Mouse (Mus musculus) lung, postnatal 0 days (tissue): ENCODE measurements at regions not wholly inside any gene's neighbourhood (a gene's known extent, or its start where the extent isn't known, plus 50 kb on each side); places are given as distances from the start of the nearest gene placed in this dataset.

Experiments used
- CTCF ChIP-seq: IDR thresholded peaks from 2 replicates; pipeline ENCODE4 v1.5.1; 2016; ENCODE audit warnings: antibody characterized with exemption, mild to moderate bottlenecking
- EP300 ChIP-seq: IDR thresholded peaks from 2 replicates; pipeline ENCODE4 v1.6.1; 2016; ENCODE audit warnings: antibody characterized with exemption, mild to moderate bottlenecking, control low read depth

DNA sequence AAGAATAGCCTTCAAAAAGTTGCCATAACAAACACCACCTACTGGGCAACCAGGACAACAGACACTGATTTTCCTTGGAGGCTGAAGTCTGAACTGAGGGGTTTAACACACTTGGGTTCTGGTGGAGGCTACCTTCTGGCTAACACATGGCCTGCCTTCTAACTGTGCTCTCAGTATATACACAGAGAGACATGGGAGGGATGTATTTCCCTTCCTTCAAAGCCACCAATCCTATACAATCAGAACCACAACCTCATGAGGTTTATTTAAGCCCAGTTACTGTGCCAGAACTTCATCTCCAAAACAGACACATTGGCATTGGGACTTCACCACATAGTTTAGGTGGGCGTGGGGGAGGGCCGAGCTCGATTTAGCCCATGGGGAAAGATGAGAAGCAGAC lies 50.1 kb upstream of the Smad1 start:
- TF ChIP-seq CTCF (no peak), EP300 (no peak)
